Mouse (Mus musculus): Measurements from ENCODE around the gene Pard3. TPM values are rescaled to one million over a fixed set of nuclear protein-coding genes. Genes with fewer than 3 reads are reported as not detected.

Gene Pard3
- polyA plus RNA-seq (2012; rRNA removed), result 51.2 and 56.6 TPM in 2 replicates

DNA sequence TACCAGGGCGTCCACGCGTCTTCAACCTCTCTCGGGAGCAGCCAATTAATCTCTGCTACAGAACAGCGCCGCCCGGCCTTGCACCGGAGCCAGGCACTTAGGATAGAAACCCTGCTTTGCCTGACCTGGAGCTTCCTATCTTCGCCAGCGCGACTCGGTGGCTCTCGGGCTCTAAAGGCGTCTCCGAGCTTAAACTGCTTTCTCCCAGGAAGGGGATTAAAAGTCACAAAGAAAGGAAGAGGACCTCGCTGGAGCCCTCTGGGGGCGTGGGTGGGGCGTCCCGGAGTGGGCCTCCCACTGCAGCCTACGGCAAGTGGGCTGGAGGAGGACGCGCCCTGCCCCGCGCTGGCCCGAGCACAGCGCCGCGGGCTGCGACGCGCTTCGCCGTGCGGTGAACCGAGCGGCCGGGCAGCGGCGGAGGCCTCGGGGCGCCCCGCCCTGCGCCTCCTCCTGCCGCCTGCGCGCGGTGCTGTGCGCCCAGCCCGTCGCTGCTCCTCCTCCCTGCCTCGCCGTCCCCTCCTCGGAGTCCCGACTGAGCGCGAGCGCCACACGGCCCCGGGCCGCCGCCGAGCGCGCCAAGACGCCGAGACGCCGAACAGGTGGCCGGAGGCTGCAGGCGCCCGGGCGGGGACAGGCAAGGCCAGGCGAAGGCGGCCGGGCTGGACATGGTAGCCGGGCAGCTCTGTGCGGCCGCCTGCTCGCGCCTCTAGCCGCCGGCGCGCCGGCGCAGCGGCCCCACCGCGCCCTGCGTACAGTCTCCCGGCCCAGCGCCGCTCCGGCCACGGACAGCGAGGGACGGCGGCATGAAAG, at the start of gene Pard3:
TSS of gene Pard3 (plus strand) at position 343 of the 810 bp plus-strand sequence.
- under 1% methylated on average over 97 of the region's 98 CpGs for WGBS
- no peaks in the 10 kb centered on the region for H3K36me3 ChIP-seq (ENCODE audit: control insufficient read depth, insufficient read depth, low read length)
- no peaks in the 10 kb centered on the region for H3K27me3 ChIP-seq (replicated peaks; ENCODE audit: control insufficient read depth, insufficient read depth, low read length)
- TF ChIP-seq CTCF (conservative IDR thresholded peaks at IDR 0.05; ENCODE audit: insufficient read depth, insufficient read length, low read depth, low read length) (peak; percentile 50), POLR2A (IDR thresholded peaks at IDR 0.05; ENCODE audit: low read depth, low read length) (no peak)
- peaks cover 13% of the 10 kb centered on the region; the same call in 1 of the 2 replicates for H3K4me1 ChIP-seq (ENCODE audit: control insufficient read depth, insufficient read depth, low read length)
- peak within 1 kb of the TSS; percentile 95 for H3K27ac ChIP-seq (ENCODE audit: insufficient read depth, low read depth, low read length)
- H3K4me3 ChIP-seq (ENCODE audit: insufficient read depth, low read depth, low read length), result peak within 1 kb of the TSS; percentile 96
- DNase-seq, result peak; percentile 85

DNA sequence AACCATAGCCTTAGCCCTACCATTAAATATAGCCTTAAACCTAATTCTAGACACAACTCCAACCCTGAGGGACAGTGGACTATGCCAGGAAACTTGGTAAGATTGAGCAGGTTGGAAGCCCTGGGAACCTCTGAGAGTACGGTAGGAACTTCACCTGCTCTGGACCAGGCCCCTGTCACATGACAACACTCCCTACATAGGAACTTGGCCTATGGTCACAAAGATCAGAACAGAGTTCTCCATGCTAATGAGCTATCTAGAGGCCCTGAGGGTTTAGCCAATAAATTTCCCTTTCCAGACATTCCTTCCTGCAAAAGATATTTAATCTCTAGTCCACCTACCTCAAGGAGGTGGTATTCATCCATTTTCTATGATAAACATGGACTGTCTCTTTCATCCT, 41.9 kb upstream of the Pard3 start:
- no peak overlapping the region for H3K27ac ChIP-seq (ENCODE audit: insufficient read depth, low read depth, low read length)
- 55% methylated on average over 1 of the region's 1 CpGs for WGBS
- TF ChIP-seq CTCF (conservative IDR thresholded peaks at IDR 0.05; ENCODE audit: insufficient read depth, insufficient read length, low read depth, low read length), result no peak
- TF ChIP-seq POLR2A (IDR thresholded peaks at IDR 0.05; ENCODE audit: low read depth, low read length), result no peak
- no peaks in the 10 kb centered on the region for H3K27me3 ChIP-seq (replicated peaks; ENCODE audit: control insufficient read depth, insufficient read depth, low read length)
- no peak for DNase-seq
- no peaks in the 10 kb centered on the region for H3K36me3 ChIP-seq (ENCODE audit: control insufficient read depth, insufficient read depth, low read length)
- no peak overlapping the region for H3K4me3 ChIP-seq (ENCODE audit: insufficient read depth, low read depth, low read length)
- no peaks in the 10 kb centered on the region for H3K4me1 ChIP-seq (ENCODE audit: control insufficient read depth, insufficient read depth, low read length)

GRCm38 (mm10) chr8:127025256-127025717, 38.4 kb upstream of the Pard3 start:
- no peak overlapping the region for H3K4me3 ChIP-seq (ENCODE audit: insufficient read depth, low read depth, low read length)
- no peak for DNase-seq
- H3K36me3 ChIP-seq (ENCODE audit: control insufficient read depth, insufficient read depth, low read length), result no peaks in the 10 kb centered on the region
- no peaks in the 10 kb centered on the region for H3K27me3 ChIP-seq (replicated peaks; ENCODE audit: control insufficient read depth, insufficient read depth, low read length)
- WGBS, result 46% methylated on average over 11 of the region's 11 CpGs
- no peaks in the 10 kb centered on the region for H3K4me1 ChIP-seq (ENCODE audit: control insufficient read depth, insufficient read depth, low read length)
- TF ChIP-seq CTCF (conservative IDR thresholded peaks at IDR 0.05; ENCODE audit: insufficient read depth, insufficient read length, low read depth, low read length) (no peak), POLR2A (IDR thresholded peaks at IDR 0.05; ENCODE audit: low read depth, low read length) (no peak)
- no peak overlapping the region for H3K27ac ChIP-seq (ENCODE audit: insufficient read depth, low read depth, low read length)

DNA sequence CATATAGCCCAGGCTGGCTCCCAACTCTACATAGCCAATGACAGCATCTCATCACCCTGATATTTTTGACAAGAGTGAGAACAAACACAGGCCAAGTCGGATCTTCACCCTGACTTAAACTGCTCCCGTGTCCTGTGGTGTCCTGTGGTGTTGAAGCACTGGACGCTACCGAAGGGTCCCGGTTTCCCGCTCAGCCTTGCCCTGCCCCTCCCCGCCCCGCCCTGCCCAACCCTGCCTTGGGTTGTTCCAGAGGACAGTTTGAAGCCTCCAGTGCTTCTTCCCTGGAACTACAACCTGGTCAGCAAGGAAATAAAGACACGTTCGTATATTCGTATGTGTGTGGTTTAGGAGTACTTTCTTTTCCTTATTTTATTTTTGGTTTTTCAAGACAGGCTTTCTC, 37.9 kb upstream of the Pard3 start:
- TF ChIP-seq CTCF (conservative IDR thresholded peaks at IDR 0.05; ENCODE audit: insufficient read depth, insufficient read length, low read depth, low read length) (no peak), POLR2A (IDR thresholded peaks at IDR 0.05; ENCODE audit: low read depth, low read length) (no peak)
- no peak for DNase-seq
- Histone ChIP-seq H3K4me1 (ENCODE audit: control insufficient read depth, insufficient read depth, low read length) (no peaks in the 10 kb centered on the region), H3K36me3 (ENCODE audit: control insufficient read depth, insufficient read depth, low read length) (no peaks in the 10 kb centered on the region), H3K4me3 (ENCODE audit: insufficient read depth, low read depth, low read length) (no peak overlapping the region), H3K27me3 (replicated peaks; ENCODE audit: control insufficient read depth, insufficient read depth, low read length) (no peaks in the 10 kb centered on the region), H3K27ac (ENCODE audit: insufficient read depth, low read depth, low read length) (no peak overlapping the region)
- 64% methylated on average over 11 of the region's 11 CpGs for WGBS

DNA sequence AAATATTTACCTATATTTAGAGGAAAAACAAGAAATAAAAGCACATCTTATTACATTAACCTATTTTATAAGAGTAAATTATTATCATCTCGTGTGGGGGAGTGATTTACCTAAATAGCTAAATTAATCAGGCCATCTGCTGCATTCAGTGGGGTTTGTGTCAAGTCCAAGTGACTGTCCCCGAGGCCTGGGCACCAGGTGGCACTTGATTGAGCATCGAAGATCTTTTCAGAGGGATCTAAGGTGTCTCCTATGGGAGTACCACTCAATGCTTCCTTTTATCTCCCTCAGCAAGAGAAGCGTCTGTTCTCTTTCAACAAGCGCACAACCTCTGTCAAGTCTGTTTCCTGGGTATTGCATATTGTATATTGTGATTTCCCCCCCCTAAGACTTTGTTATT, 32.2 kb upstream of the Pard3 start:
- TF ChIP-seq CTCF (conservative IDR thresholded peaks at IDR 0.05; ENCODE audit: insufficient read depth, insufficient read length, low read depth, low read length) (no peak), POLR2A (IDR thresholded peaks at IDR 0.05; ENCODE audit: low read depth, low read length) (no peak)
- Histone ChIP-seq H3K27me3 (replicated peaks; ENCODE audit: control insufficient read depth, insufficient read depth, low read length) (no peaks in the 10 kb centered on the region), H3K4me1 (ENCODE audit: control insufficient read depth, insufficient read depth, low read length) (no peaks in the 10 kb centered on the region), H3K4me3 (ENCODE audit: insufficient read depth, low read depth, low read length) (no peak overlapping the region), H3K27ac (ENCODE audit: insufficient read depth, low read depth, low read length) (no peak overlapping the region), H3K36me3 (ENCODE audit: control insufficient read depth, insufficient read depth, low read length) (no peaks in the 10 kb centered on the region)
- WGBS, result 84% methylated on average over 5 of the region's 5 CpGs
- DNase-seq, result no peak

DNA sequence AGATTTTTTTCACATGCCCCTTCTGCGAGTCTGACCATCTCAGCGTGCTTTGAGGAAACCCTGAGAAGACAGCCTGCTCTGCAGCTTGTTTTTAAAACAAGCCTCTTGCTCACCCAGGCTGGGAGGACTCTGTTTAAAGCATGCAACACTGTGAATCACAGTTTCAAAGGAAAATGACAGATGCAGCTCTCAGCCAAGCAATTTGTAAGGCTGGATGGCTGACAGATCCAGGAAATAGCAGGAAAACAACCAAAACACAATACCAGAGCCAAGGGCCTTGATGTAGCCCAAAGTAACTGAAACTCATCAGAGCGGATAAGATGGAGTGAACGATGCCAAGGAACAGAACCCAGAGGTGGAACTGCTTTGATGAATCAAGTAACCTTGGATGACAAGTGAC, 24.8 kb upstream of the Pard3 start:
- Histone ChIP-seq H3K36me3 (ENCODE audit: control insufficient read depth, insufficient read depth, low read length) (no peaks in the 10 kb centered on the region), H3K27ac (ENCODE audit: insufficient read depth, low read depth, low read length) (no peak overlapping the region), H3K4me1 (ENCODE audit: control insufficient read depth, insufficient read depth, low read length) (no peaks in the 10 kb centered on the region), H3K27me3 (replicated peaks; ENCODE audit: control insufficient read depth, insufficient read depth, low read length) (no peaks in the 10 kb centered on the region), H3K4me3 (ENCODE audit: insufficient read depth, low read depth, low read length) (no peak overlapping the region)
- no peak for DNase-seq
- TF ChIP-seq POLR2A (IDR thresholded peaks at IDR 0.05; ENCODE audit: low read depth, low read length), result no peak
- TF ChIP-seq CTCF (conservative IDR thresholded peaks at IDR 0.05; ENCODE audit: insufficient read depth, insufficient read length, low read depth, low read length), result no peak
- 66% methylated on average over 4 of the region's 4 CpGs for WGBS

DNA sequence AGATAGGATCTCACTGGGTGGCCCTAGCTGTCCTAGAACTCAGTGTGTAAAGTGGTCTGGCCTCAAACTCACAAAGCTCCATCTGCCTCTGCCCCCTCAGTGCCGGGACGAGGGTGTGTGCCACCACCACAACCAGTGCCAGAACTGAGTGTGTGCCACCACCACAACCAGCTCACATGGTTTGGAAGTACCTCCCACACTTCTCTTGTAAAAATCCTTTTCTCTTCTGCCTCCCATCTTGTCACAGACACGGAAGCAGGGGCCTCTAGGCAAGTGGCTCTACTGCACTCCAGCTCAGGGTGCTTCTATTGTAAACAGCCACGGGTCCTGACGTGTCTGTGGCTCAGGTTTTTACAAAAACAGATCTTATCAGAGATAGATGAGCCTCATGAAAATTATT, 13.7 kb upstream of the Pard3 start:
- WGBS, result 80% methylated on average over 5 of the region's 5 CpGs
- no peak overlapping the region for H3K27ac ChIP-seq (ENCODE audit: insufficient read depth, low read depth, low read length)
- H3K4me1 ChIP-seq (ENCODE audit: control insufficient read depth, insufficient read depth, low read length), result no peaks in the 10 kb centered on the region
- no peaks in the 10 kb centered on the region for H3K27me3 ChIP-seq (replicated peaks; ENCODE audit: control insufficient read depth, insufficient read depth, low read length)
- DNase-seq, result no peak
- no peaks in the 10 kb centered on the region for H3K36me3 ChIP-seq (ENCODE audit: control insufficient read depth, insufficient read depth, low read length)
- no peak overlapping the region for H3K4me3 ChIP-seq (ENCODE audit: insufficient read depth, low read depth, low read length)
- no peak for TF ChIP-seq POLR2A (IDR thresholded peaks at IDR 0.05; ENCODE audit: low read depth, low read length)
- TF ChIP-seq CTCF (conservative IDR thresholded peaks at IDR 0.05; ENCODE audit: insufficient read depth, insufficient read length, low read depth, low read length), result no peak
